Mouse (Mus musculus): ENCODE measurements around the gene Pkn1. TPM values are rescaled to one million over a fixed set of nuclear protein-coding genes. Genes with fewer than 3 reads are reported as not detected.
A peak's percentile ranks its signal among the peaks of the same experiment; 100 is the strongest.

Gene Pkn1
- total and polyA plus RNA-seq, 2 experiments from 2014 or later: 18.2 to 65.6 TPM

DNA sequence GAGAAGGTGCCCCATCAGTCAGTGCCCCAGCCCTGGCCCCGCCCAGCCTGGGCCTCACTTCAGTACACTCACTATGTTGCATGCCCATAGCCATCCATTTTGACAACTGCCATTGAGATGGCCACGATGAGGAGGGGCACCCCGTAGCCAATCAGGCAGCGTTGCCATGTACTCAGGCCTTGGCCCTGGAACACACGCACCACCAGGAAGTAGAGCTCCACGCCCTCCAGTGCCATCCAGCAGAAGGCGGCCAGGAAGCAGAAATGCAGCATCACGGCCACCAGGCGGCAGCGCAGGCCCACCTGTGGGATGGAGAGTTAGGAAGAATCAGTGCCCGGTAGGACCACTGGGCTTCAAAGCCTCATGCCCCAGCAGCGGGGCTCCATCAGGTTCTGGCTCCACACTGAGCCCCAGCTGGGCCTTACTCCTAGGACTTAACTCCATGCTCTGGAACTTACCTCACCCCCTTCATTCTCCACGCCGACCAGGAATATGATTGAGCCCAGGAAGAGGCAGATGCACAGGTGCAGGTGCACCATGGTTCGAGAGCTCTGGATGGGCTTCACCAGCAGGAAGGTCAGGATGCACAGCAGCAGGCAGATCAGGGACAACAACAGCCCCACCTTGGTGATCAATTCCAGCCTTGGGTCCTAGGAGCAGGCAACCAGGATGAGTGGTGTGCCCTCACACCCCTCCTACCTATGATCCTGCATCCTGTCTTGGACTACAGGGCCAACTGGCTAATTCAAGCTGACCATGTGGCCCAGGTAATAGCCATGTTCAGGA, 25.9 kb upstream of the Pkn1 start:
- TF ChIP-seq CTCF (IDR thresholded peaks at IDR 0.05; ENCODE audit: low read depth): peak; percentile 98

DNA sequence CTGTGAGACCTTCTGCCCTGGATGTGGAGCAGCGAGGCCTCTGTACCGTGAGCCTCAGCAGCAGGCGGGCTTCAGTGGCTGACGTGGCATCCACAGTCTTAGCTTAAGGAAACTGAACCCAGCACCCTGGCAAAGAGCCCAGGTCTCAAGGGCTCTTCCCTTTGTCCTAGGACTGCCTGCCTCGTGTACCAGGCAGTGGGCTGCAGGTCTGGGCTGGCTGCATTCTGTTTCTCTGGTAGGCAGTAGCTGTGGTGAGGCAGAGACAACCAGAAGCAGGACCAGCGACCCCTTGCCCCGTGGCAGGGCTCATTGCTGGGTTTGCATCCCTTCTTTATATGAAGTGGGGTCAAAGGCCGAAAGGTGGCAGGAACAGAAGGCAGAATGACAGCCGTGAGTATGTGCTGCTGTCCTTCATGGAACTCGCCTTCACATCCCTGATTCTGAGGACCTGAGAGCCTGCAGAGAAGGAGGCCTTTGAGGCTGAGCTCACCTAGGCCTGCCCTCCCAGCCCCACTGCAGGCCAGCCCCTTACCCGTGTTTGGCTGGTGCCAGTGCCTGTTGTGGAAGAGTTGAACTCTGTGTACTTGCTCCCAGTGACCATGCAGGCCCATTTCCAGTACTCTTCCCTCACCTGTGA, 24.6 kb upstream of the Pkn1 start:
- no peak overlapping the region for H3K4me3 ChIP-seq (ENCODE audit: low read length)
- WGBS: 82% methylated on average over 11 of the region's 11 CpGs
- no peak overlapping the region for H3K27ac ChIP-seq
- no peaks in the 10 kb centered on the region for H3K27me3 ChIP-seq (ENCODE audit: insufficient read depth, low read length)
- DNase-seq (ENCODE audit: low spot score): no peak
- no peak overlapping the region for H3K4me2 ChIP-seq (ENCODE audit: low read depth, low read length)
- H3K4me1 ChIP-seq (ENCODE audit: insufficient read depth, low read length): no peaks in the 10 kb centered on the region
- TF ChIP-seq CTCF (IDR thresholded peaks at IDR 0.05; ENCODE audit: low read depth): no peak
- ATAC-seq: no peak
- H3K36me3 ChIP-seq (ENCODE audit: insufficient read depth, low read length): peaks cover 53% of the 10 kb centered on the region
- H3K9me3 ChIP-seq (ENCODE audit: low read length): no peaks in the 10 kb centered on the region
- no peak overlapping the region for H3K9ac ChIP-seq (replicated peaks; ENCODE audit: low read length)

More for the DNA sequence above, 25.9 kb upstream of the Pkn1 start:
- Histone ChIP-seq H3K4me3 (ENCODE audit: low read length) (no peak overlapping the region), H3K27me3 (ENCODE audit: insufficient read depth, low read length) (no peaks in the 10 kb centered on the region), H3K27ac (no peak overlapping the region), H3K9me3 (ENCODE audit: low read length) (no peaks in the 10 kb centered on the region), H3K4me2 (ENCODE audit: low read depth, low read length) (no peak overlapping the region), H3K36me3 (ENCODE audit: insufficient read depth, low read length) (peaks cover 53% of the 10 kb centered on the region), H3K4me1 (ENCODE audit: insufficient read depth, low read length) (no peaks in the 10 kb centered on the region), H3K9ac (replicated peaks; ENCODE audit: low read length) (no peak overlapping the region)
- 38% methylated on average over 15 of the region's 15 CpGs for WGBS
- peak; percentile 86 for DNase-seq (ENCODE audit: low spot score)
- ATAC-seq: peak; percentile 89

DNA sequence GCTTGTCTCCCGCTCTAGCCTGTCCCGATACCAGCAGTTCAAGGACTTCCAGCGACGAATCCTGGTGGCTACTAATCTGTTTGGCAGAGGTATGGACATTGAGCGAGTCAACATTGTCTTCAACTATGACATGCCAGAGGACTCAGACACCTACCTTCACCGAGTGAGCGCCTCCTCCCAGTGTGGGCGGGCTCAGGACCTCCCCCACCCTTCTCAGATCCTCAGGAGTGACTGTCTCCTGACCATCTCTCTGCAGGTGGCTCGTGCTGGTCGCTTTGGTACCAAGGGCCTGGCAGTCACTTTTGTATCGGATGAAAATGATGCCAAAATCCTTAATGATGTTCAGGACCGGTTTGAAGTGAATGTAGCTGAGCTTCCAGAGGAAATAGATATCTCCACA, 23.7 kb upstream of the Pkn1 start:
- H3K27ac ChIP-seq: no peak overlapping the region
- H3K36me3 ChIP-seq (ENCODE audit: insufficient read depth, low read length): peaks cover 53% of the 10 kb centered on the region
- no peak for TF ChIP-seq CTCF (IDR thresholded peaks at IDR 0.05; ENCODE audit: low read depth)
- no peak overlapping the region for H3K4me3 ChIP-seq (ENCODE audit: low read length)
- H3K4me2 ChIP-seq (ENCODE audit: low read depth, low read length): no peak overlapping the region
- H3K9ac ChIP-seq (replicated peaks; ENCODE audit: low read length): no peak overlapping the region
- H3K9me3 ChIP-seq (ENCODE audit: low read length): no peaks in the 10 kb centered on the region
- H3K4me1 ChIP-seq (ENCODE audit: insufficient read depth, low read length): no peaks in the 10 kb centered on the region
- ATAC-seq: no peak
- 93% methylated on average over 12 of the region's 12 CpGs for WGBS
- DNase-seq (ENCODE audit: low spot score): no peak
- no peaks in the 10 kb centered on the region for H3K27me3 ChIP-seq (ENCODE audit: insufficient read depth, low read length)

DNA sequence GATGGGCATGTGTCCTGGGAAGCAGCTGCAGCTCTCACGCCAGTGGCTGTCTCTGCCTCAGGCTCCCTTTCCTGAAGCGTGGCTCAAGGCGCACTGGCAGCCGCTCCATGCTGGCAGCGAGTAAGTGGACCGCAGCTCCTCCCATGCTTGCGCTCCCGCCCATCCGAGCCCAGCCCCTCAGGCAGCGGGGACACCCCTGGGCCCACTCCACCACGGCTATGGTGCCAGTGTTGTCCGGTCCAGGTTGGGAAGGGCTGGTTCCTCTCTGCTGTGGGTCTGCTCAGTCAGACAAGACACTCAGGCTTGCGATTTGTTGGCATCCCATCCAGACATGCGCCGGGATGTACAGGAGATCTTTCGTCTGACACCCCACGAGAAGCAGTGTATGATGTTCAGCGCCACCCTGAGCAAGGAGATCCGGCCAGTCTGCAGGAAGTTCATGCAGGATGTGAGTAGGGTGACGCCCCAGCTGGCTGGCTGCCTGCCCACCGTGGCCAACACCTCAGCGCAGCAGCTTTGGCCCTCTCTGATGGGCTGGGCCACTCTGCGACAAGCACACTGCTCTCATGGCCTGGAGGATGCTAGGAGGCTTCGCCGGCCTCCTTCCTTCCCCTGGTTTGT, 22.5 kb upstream of the Pkn1 start:
- no peak for TF ChIP-seq CTCF (IDR thresholded peaks at IDR 0.05; ENCODE audit: low read depth)
- DNase-seq (ENCODE audit: low spot score) (no peak), ATAC-seq (no peak)
- Histone ChIP-seq H3K36me3 (ENCODE audit: insufficient read depth, low read length) (peaks cover 53% of the 10 kb centered on the region), H3K27ac (no peak overlapping the region), H3K4me3 (ENCODE audit: low read length) (no peak overlapping the region), H3K27me3 (ENCODE audit: insufficient read depth, low read length) (no peaks in the 10 kb centered on the region), H3K9ac (replicated peaks; ENCODE audit: low read length) (no peak overlapping the region), H3K9me3 (ENCODE audit: low read length) (no peaks in the 10 kb centered on the region), H3K4me2 (ENCODE audit: low read depth, low read length) (no peak overlapping the region), H3K4me1 (ENCODE audit: insufficient read depth, low read length) (0 out of 2 replicates have a peak, but pooled peaks cover 4% of the 10 kb centered on the region)
- 90% methylated on average over 25 of the region's 25 CpGs for WGBS

DNA sequence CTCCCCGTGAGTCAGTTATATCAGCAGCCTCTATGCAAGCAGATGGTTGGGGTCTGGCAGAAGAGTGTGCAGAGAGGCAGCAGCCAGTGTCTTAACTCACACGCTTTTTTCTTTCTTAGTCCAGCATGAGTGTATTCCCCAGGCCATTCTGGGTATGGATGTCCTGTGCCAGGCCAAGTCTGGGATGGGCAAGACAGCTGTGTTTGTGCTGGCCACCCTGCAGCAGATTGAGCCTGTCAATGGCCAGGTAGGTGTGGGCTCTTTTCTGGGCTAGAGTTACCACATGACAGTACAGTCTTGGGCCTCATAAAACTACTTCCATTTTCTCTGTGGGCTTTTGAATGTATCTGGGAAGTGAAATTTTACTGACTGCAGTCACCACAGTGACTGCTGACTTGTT, 20.7 kb upstream of the Pkn1 start:
- ATAC-seq: no peak

DNA sequence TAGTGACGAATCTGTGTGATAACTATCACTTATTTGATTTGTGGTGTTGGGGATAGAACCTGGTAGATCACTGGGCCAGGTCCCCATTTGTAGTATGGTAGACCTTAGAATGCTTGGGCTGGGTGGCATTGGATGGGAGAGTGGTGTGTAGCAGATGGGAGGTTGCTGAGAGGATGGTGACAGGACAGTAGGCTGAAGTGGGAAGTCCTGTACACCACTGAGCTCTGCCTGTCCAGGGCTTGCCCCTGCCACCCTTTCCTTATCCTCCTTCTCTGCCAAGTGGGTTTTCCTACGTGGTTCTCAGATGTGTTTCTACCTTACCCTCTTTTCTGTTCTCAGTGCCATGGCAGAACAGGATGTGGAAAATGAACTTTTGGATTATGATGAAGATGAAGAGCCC, 20.1 kb upstream of the Pkn1 start:
- DNase-seq (ENCODE audit: low spot score) (no peak), ATAC-seq (no peak)
- Histone ChIP-seq H3K27ac (no peak overlapping the region), H3K27me3 (ENCODE audit: insufficient read depth, low read length) (no peaks in the 10 kb centered on the region), H3K4me1 (ENCODE audit: insufficient read depth, low read length) (0 out of 2 replicates have a peak, but pooled peaks cover 10% of the 10 kb centered on the region), H3K4me2 (ENCODE audit: low read depth, low read length) (no peak overlapping the region), H3K36me3 (ENCODE audit: insufficient read depth, low read length) (peaks cover 39% of the 10 kb centered on the region), H3K4me3 (ENCODE audit: low read length) (no peak overlapping the region), H3K9ac (replicated peaks; ENCODE audit: low read length) (no peak overlapping the region), H3K9me3 (ENCODE audit: low read length) (no peaks in the 10 kb centered on the region)
- WGBS: 90% methylated on average over 2 of the region's 2 CpGs
- no peak for TF ChIP-seq CTCF (IDR thresholded peaks at IDR 0.05; ENCODE audit: low read depth)

More for the DNA sequence above, 20.7 kb upstream of the Pkn1 start:
- 74% methylated on average over 2 of the region's 2 CpGs for WGBS
- Histone ChIP-seq H3K9ac (replicated peaks; ENCODE audit: low read length) (no peak overlapping the region), H3K4me1 (ENCODE audit: insufficient read depth, low read length) (0 out of 2 replicates have a peak, but pooled peaks cover 10% of the 10 kb centered on the region), H3K27me3 (ENCODE audit: insufficient read depth, low read length) (no peaks in the 10 kb centered on the region), H3K27ac (no peak overlapping the region), H3K4me2 (ENCODE audit: low read depth, low read length) (no peak overlapping the region), H3K9me3 (ENCODE audit: low read length) (no peaks in the 10 kb centered on the region), H3K4me3 (ENCODE audit: low read length) (no peak overlapping the region), H3K36me3 (ENCODE audit: insufficient read depth, low read length) (peaks cover 45% of the 10 kb centered on the region)
- no peak for DNase-seq (ENCODE audit: low spot score)
- TF ChIP-seq CTCF (IDR thresholded peaks at IDR 0.05; ENCODE audit: low read depth): no peak
